Mouse (Mus musculus): Measurements from ENCODE around the gene C2cd2.
"Not testable (repeated sequence)": the region's sequence is repeated elsewhere in the genome, so short reads cannot be mapped to it uniquely, and the experiment has no call there.

Gene C2cd2

DNA sequence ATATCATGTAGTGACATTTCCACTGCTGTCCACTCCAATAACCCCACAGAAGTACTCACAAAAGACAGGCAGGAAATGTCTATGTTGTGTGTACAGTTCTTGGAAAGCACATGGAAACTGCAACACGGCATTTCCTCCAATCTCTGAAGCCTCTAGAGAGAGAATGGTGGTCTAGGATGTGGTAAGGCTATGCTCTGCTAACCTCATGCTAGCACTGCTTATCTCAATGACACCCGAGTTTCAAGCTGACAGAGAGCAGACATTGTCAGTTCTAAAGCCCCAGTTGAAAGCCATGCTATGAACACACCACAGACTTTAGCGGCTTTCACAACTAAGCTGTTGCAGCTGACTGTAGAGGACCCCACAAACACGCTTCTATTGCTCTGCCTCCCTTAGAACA lies 13.6 kb downstream of the C2cd2 start:
- no peak for DNase-seq (ENCODE audit: low read depth, low spot score)

DNA sequence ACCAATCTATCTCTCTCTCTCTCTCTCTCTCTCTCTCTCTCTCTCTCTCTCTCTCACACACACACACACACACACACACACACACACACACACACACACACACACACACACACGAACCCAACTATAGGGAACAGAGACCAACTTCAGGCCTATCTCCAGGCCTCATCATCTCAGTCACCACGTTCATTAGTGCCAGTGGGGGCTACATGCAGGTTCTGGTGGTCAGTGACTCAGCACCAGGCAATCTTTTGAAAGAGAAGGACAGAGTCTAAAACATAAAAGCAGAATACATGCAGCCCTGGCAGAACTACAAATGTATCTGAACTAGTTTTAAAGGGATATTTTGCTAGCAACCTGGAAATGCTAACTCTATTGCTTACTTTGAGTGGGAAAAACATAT lies 15.4 kb downstream of the C2cd2 start:
- not testable (repeated sequence) for DNase-seq (ENCODE audit: low read depth, low spot score)

DNA sequence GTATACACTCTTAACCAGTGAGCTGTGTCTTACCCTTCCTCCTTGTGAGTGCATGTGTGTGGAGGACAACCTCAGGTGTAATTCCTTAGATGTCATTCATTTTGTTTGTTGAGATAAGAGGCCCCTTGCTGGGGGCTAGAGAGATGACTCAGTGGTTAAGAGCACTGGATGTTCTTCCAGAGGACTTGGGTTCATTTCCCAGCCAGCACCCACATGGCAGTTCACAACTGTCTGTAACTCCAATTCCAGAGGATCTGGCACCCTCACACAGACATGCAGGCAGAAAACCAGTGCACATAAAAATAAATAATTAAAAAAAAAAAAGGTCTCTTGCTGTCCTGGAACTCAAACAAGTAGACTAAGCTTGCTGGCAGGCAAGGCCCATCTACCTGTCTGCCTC lies 20.6 kb downstream of the C2cd2 start:
- no peak for DNase-seq (ENCODE audit: low read depth, low spot score)

DNA sequence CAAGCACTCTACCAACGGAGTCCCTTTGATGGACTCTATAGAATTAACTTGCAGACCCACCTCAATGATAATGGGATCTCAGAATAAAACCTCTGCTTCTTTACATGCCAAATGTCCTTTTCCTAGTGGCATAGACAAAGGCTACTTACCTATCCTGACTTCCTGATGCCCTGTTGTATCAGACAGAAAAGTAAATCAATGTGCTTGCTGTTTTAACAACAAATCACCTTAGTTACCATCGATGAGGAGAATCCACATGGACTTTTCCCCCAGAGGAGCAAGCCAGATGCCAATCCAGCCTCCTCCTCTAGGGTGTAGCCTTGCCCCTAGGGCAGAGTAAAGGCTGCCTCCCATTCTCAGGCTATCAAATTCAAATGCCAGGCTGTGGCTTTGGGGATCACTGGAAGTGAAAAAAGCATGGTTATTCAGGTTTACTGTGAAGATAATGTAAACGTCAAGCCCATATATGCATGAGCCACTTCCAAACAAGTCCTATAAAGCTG lies 21.9 kb downstream of the C2cd2 start:
- no peak for DNase-seq (ENCODE audit: low read depth, low spot score)

DNA sequence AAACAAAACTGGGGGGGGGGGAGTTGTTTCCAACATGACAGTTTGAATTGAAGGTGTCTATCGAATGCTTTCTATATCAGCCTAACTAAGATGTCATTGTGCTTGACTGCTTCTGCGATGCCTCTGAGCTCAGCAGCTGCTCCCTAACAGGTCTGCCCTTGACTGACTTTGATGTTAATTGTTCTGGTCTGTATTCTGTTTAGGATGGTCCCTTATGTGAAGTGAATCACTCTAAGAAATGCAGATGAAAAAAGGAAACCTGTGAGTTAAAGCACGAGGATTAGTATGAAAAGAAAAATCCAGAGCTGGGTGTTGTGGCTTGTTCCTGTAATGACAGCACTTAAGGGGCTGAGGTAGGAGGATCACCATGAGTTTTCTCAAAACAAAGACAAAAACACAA lies 26.6 kb downstream of the C2cd2 start:
- no peak for DNase-seq (ENCODE audit: low read depth, low spot score)

DNA sequence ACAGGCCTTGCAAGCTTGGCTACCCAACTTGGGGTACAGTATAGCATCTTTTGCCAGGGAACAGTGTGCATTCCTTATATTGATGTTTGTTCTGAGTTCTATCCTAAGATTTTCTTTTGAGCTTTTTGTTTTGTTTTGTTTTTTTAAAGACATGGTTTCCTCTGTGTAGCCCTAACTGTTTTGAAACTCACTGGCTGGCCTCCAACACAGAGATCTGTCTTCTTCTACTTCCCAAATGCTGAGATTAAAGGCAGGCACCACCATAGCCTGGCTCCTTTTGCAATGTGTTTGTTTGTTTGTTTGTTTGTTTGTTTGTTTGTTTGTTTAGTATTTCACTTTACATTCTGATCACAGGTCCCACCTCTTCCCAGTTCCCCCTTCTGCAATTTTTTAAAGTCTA lies 32.2 kb downstream of the C2cd2 start:
- no peak for DNase-seq (ENCODE audit: low read depth, low spot score)

DNA sequence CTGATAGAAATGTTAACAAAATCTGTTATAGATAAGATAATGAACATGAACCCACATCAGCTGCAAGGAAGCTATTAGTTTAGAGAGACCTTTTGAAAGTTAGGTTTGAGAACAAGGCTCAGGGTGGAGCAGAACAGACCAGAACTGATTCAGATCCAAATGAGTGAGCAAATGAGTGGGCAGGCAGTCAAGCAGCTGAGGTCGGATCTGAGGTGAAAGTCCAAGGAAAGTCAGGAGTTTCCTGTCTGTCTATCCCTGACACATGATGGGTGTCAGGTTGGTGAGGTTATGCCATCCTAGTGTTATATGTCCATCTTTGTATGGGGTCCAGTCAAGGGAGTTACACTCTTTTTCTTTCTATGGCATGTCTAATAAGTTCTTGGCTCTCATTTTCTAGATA lies 32.9 kb downstream of the C2cd2 start:
- DNase-seq (ENCODE audit: low read depth, low spot score): no peak

DNA sequence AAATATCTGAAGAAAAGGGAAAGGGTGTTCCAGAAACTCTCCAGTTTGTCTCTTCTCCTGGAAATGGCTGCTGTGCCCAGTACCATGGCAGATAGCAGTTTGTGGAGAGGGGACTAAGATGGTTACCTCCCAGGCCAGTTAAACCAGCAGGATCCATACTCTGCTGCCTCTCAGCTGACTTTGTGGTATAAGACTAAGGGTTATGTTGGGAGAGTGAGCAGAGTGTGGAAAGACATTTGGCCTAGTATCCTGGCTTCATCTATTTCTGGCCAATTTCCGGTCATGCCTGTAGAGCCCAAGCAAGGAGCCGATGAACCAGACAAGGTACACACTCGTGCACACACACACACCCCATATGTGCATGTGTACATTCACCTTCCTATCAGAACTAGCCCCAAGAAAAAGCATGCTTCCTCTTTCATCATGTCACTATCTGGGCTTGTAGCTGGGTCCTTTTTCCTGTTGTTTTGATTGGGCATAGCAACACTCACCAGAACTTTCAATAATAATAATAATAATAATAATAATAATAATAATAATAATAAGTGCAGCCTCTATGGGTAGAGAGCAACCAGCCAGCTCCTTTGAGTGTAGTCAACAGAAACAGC lies 35.0 kb downstream of the C2cd2 start:
- no peak for DNase-seq (ENCODE audit: low read depth, low spot score)

DNA sequence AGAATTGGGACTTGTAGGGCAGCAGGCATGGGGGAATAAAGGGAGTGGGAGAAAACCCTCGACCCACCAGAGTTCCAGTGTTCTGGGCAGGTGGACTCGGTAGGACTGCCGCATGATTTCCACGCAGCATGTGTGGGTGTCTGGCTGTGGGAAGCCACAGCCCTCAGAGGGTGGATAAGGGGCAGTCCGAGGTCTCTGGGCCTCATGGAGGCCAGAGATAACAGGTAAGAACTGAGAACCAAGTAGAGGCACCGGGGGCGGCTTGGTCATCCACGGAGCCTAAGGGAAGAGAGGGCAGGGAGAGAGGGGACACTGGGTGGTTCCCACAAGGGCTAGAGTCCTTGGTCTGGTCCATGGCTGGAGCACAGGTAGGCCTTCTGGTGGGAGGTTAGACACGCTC lies 36.0 kb downstream of the C2cd2 start:
- no peak for DNase-seq (ENCODE audit: low read depth, low spot score)

DNA sequence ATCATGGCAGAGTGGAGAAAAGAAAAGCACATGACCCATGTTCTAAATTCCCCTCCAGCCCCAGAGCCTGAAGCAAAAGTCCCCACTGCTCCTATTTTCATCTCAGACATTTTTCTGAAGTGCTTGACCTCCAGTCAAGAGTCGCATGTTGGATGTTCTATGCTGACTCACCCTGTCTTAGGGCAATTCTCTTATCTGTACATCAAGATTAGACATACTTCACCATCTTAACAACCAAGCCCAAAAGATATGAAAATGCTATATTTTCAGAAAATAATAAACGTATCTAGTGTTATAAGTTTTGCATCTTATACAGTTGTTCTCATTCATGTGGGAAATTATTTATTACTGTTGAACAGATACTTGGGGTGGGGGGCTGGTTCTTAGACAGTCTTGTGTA lies 36.6 kb downstream of the C2cd2 start:
- DNase-seq (ENCODE audit: low read depth, low spot score): no peak

DNA sequence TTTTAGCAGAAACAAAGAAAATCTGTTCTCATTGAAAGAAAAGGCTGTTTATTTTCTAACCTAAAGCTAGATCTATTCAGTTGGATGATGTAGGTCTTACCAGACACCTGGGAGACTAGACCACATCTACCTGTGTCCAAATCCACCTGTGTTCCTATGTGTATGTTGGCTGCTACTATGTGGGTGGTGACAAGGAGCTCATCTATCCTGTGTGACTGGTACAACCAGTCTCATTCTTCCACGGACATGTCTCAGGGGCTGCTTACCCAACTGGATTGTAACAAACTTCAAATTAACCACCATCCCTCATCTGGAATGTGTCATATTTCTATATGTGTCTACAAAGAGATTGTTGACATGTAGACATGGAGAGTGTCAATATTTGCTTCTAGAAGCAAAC lies 38.7 kb downstream of the C2cd2 start:
- no peak for DNase-seq (ENCODE audit: low read depth, low spot score)

DNA sequence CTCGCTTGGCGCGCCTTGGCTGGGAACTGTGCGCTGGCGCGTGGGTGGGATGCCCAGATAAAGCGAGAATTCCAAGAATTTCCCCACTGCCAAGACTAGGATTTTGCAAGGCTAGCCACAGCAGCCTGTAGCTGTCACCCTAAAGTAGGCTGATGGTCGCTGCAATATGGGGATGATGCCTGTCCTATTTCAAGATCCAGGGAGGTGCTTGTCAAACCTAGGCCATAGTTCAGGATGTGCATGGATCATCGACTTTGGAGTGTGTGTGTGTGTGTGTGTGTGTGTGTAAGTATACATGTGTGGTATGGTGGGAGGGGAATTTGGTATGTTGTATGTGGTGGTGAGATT lies 39.6 kb downstream of the C2cd2 start:
- DNase-seq (ENCODE audit: low read depth, low spot score): no peak

DNA sequence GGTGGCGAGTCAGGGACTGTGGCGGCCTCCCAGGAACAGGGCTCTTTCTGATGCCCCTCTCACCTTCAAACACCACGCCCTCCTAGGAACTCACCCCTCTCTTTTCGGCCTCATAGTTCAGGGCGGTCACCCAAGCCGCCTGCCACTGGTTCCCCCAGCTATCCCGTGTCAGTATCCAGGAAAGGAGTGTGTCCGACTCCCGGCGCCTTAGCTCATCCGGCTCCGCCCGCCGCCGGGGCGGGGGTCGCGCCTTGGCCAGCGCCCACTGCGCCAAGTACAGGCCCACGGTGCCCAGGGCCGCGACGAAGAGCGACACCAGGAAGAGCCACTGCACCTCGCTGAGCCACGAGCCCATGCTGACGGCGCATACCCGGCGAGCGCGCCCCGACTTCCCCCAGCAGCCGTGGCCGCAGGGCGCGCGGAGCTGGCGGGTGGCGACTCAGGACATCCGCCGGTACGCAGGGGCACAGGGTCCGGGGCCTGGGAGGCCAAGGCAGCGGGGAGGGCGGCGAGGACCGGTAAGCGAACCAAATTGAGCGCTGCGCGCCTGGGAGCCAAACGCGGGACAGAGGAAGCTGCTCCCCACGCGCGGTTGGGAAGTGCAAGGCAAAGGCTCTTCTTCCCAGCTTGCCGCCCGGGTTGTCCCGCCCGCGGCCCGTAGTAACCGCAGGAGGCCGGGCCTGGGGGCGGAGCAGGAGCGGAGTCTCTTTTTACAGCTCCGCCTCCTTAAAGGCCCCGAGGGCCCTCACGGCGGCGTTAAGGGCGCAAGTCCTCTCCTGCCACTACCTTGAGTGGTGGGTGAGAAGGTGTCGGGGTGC lies 40.2 kb downstream of the C2cd2 start:
- DNase-seq (ENCODE audit: low read depth, low spot score): peak; percentile 59

DNA sequence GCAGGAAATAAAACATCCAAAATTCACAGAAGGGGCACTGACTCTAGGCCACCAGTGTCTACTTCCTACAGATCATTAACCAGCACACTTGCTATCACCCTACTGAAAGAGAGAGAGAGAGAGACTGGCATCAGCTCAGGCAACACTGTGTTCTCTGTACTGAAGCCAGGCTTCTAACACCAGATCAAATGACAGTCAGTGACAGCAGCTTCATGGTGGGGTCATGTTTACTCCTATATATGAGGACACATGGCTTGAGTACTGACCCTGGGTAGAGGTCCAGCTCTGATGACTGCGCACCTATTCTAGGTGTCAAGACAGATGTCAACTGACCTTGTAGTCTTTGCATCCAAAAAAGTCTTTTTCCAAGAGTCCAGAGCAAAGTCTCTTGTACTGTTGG lies 41.8 kb downstream of the C2cd2 start:
- DNase-seq (ENCODE audit: low read depth, low spot score): no peak

DNA sequence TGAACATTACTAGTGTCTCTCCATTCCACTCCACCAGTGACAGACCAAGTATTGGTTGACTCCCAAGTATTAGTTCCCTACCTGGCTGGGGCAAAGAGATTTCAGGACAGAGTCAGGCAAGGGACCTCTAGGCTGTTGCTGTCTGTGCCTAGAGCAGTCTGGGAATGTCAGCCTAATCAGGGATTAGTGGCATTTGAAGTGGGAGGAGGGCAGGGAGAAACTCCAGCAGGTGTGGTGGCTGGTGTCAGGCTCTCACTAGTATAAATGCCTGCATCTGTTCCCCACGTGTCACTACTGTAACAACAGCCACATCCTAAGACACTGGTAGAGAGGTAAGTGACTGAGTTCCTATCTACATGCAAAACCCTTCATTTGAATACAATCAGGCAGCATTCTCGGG lies 42.6 kb downstream of the C2cd2 start:
- peak; percentile 39 for DNase-seq (ENCODE audit: low read depth, low spot score)

DNA sequence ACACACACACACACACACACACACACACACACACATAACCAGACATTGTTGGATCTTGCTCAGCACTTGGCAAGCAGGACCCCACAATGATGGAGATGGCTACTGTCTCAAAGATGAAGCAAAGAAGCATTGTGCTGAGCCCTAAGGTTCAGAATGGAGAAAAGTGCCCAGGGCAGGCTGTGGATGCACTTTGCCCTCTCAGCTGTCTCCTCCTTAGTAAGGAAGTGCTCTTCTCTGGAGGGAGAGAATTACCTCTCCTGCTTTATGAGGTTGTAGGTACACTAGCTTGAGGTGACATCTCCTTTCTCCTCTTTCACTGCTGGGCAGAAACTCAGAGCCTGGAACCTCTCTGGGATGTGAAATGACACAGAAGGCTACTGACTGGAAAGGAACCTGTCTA lies 49.5 kb downstream of the C2cd2 start:
- DNase-seq (ENCODE audit: low read depth, low spot score): no peak

DNA sequence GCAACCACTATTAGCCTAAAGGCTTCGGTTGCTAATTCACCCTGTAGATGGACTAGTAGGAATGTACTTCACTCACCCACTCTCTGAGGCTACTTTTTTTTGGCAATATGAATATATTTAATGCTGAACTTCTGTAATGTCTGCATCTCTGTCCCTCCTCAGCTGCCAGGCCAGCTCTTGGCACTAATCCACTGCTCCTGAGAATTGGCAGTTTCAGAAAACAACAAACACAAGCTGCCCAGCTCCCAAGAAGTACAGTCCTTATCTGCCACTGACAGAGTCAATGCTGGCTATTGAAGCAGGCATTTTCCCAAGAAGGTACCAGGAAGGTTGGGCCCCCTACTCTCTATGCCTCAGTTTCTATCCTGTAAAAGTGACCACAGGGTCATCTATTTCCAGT lies 53.0 kb downstream of the C2cd2 start:
- no peak for DNase-seq (ENCODE audit: low read depth, low spot score)

DNA sequence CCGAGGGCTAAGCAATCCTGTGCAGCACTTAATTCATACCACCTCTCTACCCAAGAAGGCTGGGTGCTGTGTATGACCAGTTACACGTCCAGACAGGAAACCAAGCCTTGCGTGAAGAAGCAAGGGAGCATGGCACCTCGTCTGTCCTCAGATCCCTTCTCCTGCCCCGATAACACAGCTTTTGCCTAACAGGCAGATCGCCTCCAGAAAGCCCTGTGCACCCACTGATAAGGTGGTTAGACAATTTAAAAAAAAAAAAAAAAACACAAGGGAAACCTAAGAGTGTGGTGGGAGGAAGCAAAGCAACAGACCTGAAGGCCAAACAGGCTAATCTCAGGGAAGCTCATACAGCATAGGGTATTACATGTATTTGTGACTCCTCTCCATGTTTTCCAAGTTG lies 54.9 kb downstream of the C2cd2 start:
- no peak for DNase-seq (ENCODE audit: low read depth, low spot score)

DNA sequence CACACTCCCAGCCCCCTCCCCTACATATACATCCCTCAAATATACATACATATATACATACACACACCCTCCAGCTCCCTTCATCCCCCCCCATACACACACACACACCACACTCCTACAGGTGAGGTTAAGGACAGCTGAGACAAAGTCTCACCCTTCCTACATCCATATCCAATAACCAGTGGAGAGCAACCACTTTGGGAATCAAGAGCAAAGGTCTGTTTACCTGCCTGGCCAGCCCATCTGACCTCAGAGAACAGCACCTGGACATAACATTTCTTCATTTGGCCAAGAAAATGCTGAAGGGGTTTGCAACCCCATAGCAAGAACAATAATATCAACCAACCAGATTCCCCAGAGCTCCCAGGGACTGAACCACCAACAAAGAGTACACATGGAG lies 56.1 kb downstream of the C2cd2 start:
- DNase-seq (ENCODE audit: low read depth, low spot score): no peak

DNA sequence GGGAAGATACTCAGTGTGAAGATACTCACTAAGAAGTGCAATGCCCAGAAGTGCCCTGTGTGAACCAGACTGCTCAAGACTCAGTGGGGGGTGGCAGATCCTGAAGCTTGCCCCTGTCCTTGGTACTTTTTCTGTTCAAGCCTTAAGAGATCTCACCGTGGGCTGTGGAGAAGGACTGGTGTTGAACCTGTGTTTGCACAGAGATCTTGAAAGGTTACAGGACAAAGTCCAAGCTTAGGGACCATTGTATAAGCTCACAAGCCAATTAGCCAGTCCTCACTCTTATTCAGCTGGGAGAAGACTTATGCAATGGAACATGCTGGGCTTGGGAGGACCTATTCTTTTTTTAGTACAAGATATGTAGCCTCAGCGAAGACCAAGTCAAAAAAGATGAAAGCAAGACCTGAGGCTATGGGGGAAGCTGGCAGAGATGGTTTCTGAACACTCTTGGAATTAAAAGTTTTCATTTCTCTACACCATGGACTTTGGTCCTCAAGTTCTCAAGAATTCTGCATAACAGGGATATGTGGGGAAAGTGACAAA lies 56.9 kb downstream of the C2cd2 start:
- DNase-seq (ENCODE audit: low read depth, low spot score): no peak

DNA sequence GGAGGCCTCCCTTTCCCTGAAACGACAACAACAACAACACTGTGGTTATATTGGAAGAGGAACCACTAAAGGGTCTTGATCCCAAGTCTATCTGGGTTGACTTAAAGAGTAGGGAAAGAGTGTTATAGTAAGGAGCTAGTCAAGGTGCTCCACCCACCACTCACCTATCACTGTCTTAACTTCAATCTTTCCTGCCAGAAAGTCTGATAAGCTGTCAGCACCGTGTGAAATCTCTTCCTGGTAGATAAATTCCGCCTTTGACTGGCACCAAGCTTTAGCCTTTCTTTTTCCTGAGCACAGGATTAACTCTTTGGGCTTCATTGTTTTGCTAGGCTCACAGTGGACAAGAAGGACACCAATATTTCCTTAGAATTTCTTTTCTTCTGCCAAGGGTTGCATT lies 58.4 kb downstream of the C2cd2 start:
- no peak for DNase-seq (ENCODE audit: low read depth, low spot score)

DNA sequence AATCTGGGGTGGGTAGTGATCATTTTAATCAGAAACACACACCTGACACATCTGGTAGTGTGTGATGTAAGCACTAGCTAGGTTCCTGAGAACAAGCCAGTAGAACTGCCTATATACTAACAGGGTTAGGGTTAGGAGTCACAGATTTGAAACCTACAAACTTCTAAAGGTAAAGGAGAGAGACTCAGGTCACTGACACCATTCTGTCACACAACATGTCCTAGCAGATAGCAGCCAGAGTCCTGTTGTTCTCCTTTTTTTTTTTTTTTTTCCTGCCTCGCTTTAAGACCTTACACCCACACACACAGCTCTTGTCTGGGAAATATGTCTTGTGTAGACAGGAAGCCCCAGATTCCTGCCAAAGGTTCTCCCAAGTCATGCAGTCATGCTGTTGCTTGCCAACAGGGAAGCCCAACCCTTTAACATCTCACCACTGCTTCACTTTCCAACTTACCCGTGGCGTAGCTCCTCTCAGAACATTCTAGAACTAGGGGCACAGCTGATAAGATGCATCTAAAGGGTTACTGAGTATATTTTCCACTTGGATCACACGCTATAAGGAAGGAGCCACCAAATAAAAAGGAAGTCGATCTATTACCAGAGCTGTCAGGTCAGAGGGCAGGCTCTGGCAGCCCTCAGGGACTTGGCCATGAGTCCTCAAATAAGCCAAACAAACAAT lies 64.9 kb downstream of the C2cd2 start:
- DNase-seq (ENCODE audit: low read depth, low spot score): no peak

DNA sequence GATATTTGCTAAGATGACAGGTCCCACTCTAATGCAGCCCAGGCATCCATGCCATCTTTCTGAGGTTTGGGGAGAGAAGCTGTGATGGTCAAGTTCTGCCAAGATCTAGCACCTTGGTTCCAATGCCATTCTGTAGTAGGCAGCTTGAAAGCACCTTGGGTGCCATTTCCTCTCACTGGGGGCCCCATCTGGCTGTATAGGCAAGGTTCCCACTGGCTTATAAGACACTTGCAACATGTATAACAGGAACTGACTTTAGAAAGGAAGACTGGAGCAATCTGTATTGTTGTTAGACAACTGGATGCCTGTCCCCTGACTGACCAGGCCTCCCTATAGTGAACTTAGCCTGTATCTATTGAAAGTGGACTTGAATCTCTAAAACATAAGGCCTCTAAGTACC lies 74.6 kb downstream of the C2cd2 start:
- no peak for DNase-seq (ENCODE audit: low read depth, low spot score)

Measured in retina, adult 2 months (tissue).